Mouse (Mus musculus): ENCODE measurements around the gene Wfdc5.
"Not testable (repeated sequence)": the region's sequence is repeated elsewhere in the genome, so short reads cannot be mapped to it uniquely, and the experiment has no call there.

The Wfdc5 gene

GRCm38 (mm10) chr2:164182692-164183255 is at the start of gene Wfdc5:
Gene Wfdc5 (minus strand): TSS chr2:164182742.
- DNase-seq (ENCODE audit: extremely low read depth, low read depth, low spot score), result no peak

DNA sequence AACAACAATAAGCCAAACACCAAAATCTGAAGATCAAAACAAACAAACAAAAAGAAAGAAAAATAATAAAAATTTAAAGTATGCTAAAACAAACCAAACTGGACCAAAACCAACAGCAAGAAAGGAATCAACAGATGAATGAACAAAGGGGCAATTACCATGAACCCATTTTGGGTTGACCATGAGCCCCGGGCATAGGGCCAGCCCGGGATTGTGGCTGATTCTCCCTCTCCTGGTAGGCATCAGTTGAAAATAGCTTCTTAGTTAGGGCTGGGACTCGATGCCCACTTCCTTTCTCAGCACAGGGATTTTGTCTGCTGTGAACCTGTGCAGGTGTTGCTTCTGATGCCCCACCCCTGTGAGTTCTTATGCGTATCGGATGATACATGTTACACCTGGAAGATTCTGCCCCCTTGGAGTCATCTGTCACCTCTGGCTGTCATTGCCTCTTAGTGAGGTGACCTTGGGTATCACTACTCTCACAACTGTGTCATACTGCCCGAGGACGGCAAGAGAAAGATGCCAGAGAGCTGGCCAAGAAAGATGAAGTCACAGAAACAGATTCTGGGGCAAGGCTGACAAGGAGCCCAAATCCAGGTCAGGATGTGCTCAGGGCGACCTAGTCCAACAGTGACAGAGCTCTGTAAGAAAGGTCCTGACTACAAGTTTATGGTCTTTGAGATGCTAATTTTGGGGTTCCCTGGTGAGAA is 46.0 kb upstream of the Wfdc5 start:
- no peak for DNase-seq (ENCODE audit: extremely low read depth, low read depth, low spot score)

- no peak for DNase-seq (ENCODE audit: extremely low read depth, low read depth, low spot score)
These were observed 39.0 kb upstream of the Wfdc5 start, which contains the start of gene Wfdc15b for GRCm38 (mm10) chr2:164221522-164221921. Gene Wfdc15b (minus strand): TSS chr2:164221660.

DNA sequence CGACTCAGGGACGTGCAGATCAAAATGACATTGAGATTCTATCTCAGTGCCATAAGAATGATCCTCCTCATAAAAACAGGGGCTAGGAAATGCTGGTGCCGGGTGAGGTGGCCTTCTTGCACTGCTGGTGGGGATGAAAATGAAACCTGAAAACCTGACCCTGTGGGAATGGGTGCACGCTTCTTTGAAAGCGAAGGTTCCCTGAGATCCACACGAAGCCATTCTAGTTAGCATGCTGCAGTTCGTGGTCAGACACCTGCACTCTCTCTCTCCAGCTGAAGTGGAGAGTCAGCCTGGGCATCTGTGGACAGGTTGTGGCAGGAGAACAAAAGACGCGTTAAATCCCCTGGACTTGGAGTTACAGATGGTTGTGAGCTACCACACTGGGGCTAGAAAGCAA is 36.8 kb upstream of the Wfdc5 start:
- DNase-seq (ENCODE audit: extremely low read depth, low read depth, low spot score), result no peak

GRCm38 (mm10) chr2:164212711-164213110 is 30.2 kb upstream of the Wfdc5 start:
- DNase-seq (ENCODE audit: extremely low read depth, low read depth, low spot score), result no peak

- no peak for DNase-seq (ENCODE audit: extremely low read depth, low read depth, low spot score)
These were observed 28.4 kb upstream of the Wfdc5 start for GRCm38 (mm10) chr2:164210892-164211291.

DNA sequence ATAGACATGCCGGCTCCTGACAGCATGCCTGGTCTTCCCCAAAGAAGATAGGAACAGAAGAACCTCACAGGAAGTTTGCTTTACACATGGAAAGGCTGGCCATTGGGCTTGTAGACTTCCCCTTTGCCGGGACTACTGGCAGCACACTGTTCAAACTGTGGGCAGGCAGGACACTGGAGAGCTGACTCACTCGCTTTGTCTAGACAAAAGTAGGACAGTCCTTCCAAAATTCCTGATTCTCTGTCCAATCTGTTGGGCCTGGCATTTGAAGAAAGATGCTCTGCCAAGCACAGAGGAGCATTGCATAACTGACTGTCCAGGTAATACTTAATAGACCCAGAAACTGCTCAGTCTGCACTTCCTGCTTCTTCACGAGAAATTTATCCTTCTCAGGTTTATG is 24.1 kb upstream of the Wfdc5 start:
- DNase-seq (ENCODE audit: extremely low read depth, low read depth, low spot score), result no peak

DNA sequence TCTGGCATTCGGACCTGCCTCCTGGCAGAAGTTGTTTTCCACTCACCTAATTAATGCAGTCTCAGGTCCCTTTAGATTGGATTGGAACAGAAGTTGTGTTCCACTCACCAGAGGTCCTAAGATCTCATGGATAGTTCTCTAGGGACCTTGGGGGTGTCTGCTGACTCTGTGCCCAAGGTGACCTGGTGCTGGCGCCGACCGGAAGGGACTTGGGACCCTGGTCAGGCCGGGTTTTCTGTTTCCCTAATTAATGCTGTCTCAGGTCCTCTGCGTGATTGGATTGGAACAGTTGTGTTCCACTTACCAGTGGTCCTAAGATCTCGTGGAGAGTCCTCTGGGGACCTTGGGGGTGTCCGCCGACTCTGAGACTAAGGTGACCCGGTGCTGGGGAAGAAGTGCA is 23.5 kb upstream of the Wfdc5 start:
- DNase-seq (ENCODE audit: extremely low read depth, low read depth, low spot score), result not testable (repeated sequence)

- no peak for DNase-seq (ENCODE audit: extremely low read depth, low read depth, low spot score)
These were observed 17.2 kb upstream of the Wfdc5 start, which contains the start of gene Wfdc15a for GRCm38 (mm10) chr2:164199626-164200327. Gene Wfdc15a (minus strand): TSS chr2:164200130.

DNA sequence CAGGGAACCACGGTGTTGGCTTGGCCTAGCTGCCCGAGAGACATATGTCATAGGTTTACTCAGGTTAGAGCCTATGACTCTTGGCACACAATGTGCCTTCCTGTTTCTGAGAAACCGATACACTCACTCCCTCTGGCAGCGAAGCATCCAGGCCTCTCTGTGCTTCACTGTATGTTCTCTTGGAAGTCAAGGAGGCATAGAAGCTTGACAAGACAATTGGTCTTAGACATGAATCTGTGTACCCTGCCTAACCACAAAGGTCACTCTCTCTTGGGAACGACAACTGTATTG is 14.1 kb upstream of the Wfdc5 start:
- no peak for DNase-seq (ENCODE audit: extremely low read depth, low read depth, low spot score)

GRCm38 (mm10) chr2:164195971-164196699 is 13.6 kb upstream of the Wfdc5 start:
- no peak for DNase-seq (ENCODE audit: extremely low read depth, low read depth, low spot score)

DNA sequence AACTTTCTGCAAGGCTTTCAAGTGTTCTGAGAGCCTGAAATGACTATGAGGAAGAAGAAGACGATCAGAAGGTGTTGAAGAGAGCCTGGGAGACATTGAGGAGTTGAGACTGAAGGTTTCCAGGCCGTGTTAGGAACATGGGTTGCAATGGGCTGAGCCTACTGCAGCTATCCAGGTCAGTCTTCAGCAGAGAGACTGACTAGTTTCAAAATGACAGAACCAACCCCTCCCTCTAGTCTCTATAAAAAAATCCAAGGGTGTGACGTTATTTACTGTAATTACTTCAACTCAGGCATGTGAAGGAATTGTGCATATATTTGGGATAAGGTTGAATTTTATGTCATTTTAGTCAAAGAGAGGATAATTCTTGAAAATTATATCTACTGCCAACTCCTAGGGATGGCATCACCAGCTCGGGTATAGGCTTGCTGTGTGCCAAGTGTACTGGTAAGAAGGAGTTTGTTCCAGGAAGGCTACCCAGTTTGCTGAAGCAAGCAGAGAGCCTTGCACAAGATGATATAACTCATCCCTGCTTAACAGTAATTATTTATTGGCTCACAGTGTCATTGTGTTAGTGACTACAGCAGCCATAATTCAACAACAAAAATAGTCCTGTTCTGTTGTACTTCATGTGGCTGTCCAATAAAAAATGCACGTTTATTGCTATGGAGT is 12.6 kb upstream of the Wfdc5 start:
- DNase-seq (ENCODE audit: extremely low read depth, low read depth, low spot score), result no peak

GRCm38 (mm10) chr2:164192279-164192678 is 9.7 kb upstream of the Wfdc5 start:
- DNase-seq (ENCODE audit: extremely low read depth, low read depth, low spot score), result no peak

DNA sequence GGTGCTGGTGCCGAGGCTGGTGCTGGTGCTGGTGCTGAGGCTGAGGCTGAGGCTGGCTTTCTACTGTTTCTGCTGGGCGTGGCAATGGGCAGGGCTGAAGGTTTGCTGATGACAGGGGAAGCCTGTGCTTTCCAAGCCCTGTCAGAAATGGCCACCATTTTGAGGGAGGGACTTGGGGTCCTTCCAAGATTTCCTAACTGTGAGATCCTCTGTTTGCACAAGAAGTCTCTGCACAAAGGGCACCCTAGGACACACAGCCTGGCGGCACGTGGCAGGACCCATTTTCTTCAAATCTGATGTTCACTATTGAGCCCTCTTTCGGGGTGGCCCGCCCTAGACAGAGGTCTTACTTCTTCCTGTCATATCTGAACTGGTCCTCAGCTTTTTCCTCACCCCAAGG is 8.0 kb upstream of the Wfdc5 start, which contains the start of gene Wfdc12:
Wfdc12 (minus strand) TSS at position 33 of the 400 bp plus-strand sequence.
- DNase-seq (ENCODE audit: extremely low read depth, low read depth, low spot score), result no peak

GRCm38 (mm10) chr2:164188722-164189121 is 6.2 kb upstream of the Wfdc5 start:
- no peak for DNase-seq (ENCODE audit: extremely low read depth, low read depth, low spot score)

- DNase-seq (ENCODE audit: extremely low read depth, low read depth, low spot score), result no peak
These were observed 1.7 kb upstream of the Wfdc5 start for GRCm38 (mm10) chr2:164184145-164184719.

- no peak for DNase-seq (ENCODE audit: extremely low read depth, low read depth, low spot score)
These were observed 798 bp upstream of the Wfdc5 start for GRCm38 (mm10) chr2:164183340-164183739.

GRCm38 (mm10) chr2:164180770-164181169 is 1.8 kb downstream of the Wfdc5 start:
- no peak for DNase-seq (ENCODE audit: extremely low read depth, low read depth, low spot score)

- no peak for DNase-seq (ENCODE audit: extremely low read depth, low read depth, low spot score)
These were observed 2.4 kb downstream of the Wfdc5 start for GRCm38 (mm10) chr2:164180124-164180523.

DNA sequence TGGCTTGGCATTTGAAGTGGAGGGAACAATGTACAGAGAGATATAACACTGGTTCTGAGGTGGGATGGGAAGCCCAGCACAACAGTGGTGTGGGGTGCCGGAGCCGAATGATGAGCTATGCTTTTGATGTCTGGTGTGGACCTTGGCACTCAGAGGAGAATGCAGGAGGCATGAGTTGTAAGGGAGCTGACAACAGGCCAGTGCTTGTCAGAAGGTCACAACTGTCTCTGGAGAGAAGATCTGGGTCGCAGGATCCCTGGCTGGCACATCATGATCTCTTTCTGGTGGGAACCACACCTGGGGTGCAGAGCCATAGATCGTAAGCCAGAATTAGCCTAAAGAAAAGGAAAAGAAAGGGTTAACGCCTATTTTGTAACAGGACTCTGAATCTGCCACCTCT is 4.7 kb downstream of the Wfdc5 start:
- DNase-seq (ENCODE audit: extremely low read depth, low read depth, low spot score), result no peak

DNA sequence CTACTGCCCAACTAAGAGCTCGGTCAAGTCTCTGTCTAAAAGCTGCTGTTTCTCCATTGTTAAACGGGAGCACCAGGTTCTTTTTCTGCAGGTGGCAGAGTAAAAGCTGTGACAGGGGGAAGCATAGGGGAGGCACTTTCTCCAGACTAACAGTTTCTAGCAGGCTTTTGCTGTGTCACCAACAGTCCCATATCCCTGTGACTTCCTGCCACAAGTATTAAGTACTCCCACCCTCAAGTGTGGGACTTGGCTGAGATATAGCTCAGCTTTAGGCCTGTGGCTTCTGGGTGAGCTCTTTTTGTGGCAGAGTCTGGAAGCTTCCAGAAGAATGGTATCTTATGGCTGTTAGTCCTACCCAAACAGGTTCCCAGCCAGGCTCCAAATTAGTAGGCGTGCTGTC is 6.7 kb downstream of the Wfdc5 start:
- no peak for DNase-seq (ENCODE audit: extremely low read depth, low read depth, low spot score)
